Mouse (Mus musculus): ENCODE data around the gene Syt17. TPM values are rescaled to one million over a fixed set of nuclear protein-coding genes. Genes with fewer than 3 reads are reported as not detected.

Syt17 gene
- total and polyA plus RNA-seq, 3 experiments = not detected

DNA sequence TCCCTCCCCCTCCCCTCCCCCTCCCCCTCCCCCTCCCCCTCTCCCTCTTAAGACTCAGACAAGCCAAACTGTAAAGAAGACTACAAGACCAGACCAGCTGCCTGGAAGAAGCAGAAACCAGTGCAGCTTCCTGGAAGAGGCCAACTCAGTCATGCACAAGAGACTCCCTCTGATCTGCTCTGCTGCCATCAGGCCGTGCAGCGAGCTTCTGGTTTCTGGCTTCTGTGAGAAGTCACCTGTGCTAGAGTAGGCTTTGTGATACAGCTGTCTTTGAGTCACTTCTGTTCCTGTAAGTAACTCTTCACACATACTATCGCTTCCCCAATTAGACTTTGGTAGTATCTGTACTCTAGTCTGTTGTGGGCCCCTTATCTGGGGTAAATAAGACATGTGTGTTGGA is 68.0 kb downstream of the Syt17 start:
- H3K79me2 ChIP-seq (replicated peaks; ENCODE audit: control insufficient read depth, extremely low read depth, insufficient read depth, poor library complexity, severe bottlenecking) = no peaks in the 10 kb centered on the region
- no peak overlapping the region for H3K27ac ChIP-seq (ENCODE audit: insufficient read depth, low read depth)
- no peaks in the 10 kb centered on the region for H3K9me3 ChIP-seq (replicated peaks; ENCODE audit: low read length)
- H3K4me2 ChIP-seq (ENCODE audit: insufficient read depth, low read depth, poor library complexity, severe bottlenecking) = no peak overlapping the region
- no peaks in the 10 kb centered on the region for H3K27me3 ChIP-seq (replicated peaks)
- H3K36me3 ChIP-seq (replicated peaks in 1 of 2; ENCODE audit: control insufficient read depth in 1 of 2, insufficient read depth in 1 of 2, low read length in 1 of 2) = no peaks in the 10 kb centered on the region
- TF ChIP-seq CHD2 (IDR thresholded peaks at IDR 0.05; ENCODE audit: low read length) (no peak), ETS1 (conservative IDR thresholded peaks at IDR 0.05; ENCODE audit: low read depth, low read length) (peak; percentile 22; the same call in 1 of the 2 replicates), TBP (conservative IDR thresholded peaks at IDR 0.05; ENCODE audit: low read depth, low read length) (no peak), TCF12 (IDR thresholded peaks at IDR 0.05; ENCODE audit: low read depth, low read length) (no peak)
- peaks cover 0 to 26% of the 10 kb centered on the region in 2 experiments; a peak in 2 of 4 replicates for H3K4me1 ChIP-seq (ENCODE audit: control insufficient read depth in 1 of 2, insufficient read depth in 2 of 2)
- DNase-seq (ENCODE audit: extremely low read depth) = peak; percentile 50
- no peak overlapping the region for H3K9ac ChIP-seq (ENCODE audit: insufficient read depth, low read depth)
- dilution Hi-C loops (cut with MboI; ENCODE audit: extremely low pct_ligation_motif_present, extremely low pct_unique_long_range_greater_than_20kb, low sequenced_read_pairs) = no loop called here
- in situ Hi-C loops (cut with MboI; ENCODE audit: low pct_ligation_motif_present, low pct_unique_long_range_greater_than_20kb, low sequenced_read_pairs) = no loop called here
- no peak overlapping the region for H3K4me3 ChIP-seq (replicated peaks in 1 of 3; ENCODE audit: low read depth in 2 of 3, low read length in 2 of 3, poor library complexity in 1 of 3)

DNA sequence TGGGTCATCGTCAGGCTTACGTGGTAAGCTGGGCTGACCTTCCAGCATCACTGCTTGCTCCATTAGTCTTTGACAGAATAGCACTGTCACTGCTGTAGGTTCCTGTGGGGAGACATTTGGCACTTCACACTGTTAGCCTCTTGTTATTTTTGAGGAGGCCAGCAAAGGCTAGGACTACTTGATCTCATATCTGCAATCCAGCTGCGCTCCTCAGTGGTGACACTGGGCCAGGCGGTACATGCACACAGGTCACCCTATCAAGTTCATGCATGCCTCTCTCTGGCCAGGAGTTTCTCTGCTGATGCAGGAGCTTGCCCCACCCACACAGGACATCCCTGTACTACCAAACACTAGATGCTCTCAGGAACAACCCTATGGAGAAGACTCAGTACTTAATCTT is 71.4 kb downstream of the Syt17 start:
- Histone ChIP-seq H3K36me3 (replicated peaks in 1 of 2; ENCODE audit: control insufficient read depth in 1 of 2, insufficient read depth in 1 of 2, low read length in 1 of 2) (no peaks in the 10 kb centered on the region), H3K4me1 (ENCODE audit: control insufficient read depth in 1 of 2, insufficient read depth in 2 of 2) (peaks cover 0 to 20% of the 10 kb centered on the region in 2 experiments; a peak in 2 of 4 replicates), H3K27ac (ENCODE audit: insufficient read depth, low read depth) (no peak overlapping the region), H3K4me2 (ENCODE audit: insufficient read depth, low read depth, poor library complexity, severe bottlenecking) (no peak overlapping the region), H3K9me3 (replicated peaks; ENCODE audit: low read length) (no peaks in the 10 kb centered on the region), H3K27me3 (replicated peaks) (no peaks in the 10 kb centered on the region), H3K4me3 (replicated peaks in 1 of 3; ENCODE audit: low read depth in 2 of 3, low read length in 2 of 3, poor library complexity in 1 of 3) (no peak overlapping the region), H3K79me2 (replicated peaks; ENCODE audit: control insufficient read depth, extremely low read depth, insufficient read depth, poor library complexity, severe bottlenecking) (no peaks in the 10 kb centered on the region), H3K9ac (ENCODE audit: insufficient read depth, low read depth) (no peak overlapping the region)
- TF ChIP-seq BHLHE40 (IDR thresholded peaks at IDR 0.05; ENCODE audit: low read depth, low read length) = no peak
- no peak for TF ChIP-seq ZNF384 (IDR thresholded peaks at IDR 0.05; ENCODE audit: low read depth, low read length)
- no peak for TF ChIP-seq RCOR1 (conservative IDR thresholded peaks at IDR 0.05; ENCODE audit: low read depth, low read length)
- no peak for TF ChIP-seq MXI1 (IDR thresholded peaks at IDR 0.05; ENCODE audit: low read depth, low read length)
- no peak for TF ChIP-seq TCF12 (IDR thresholded peaks at IDR 0.05; ENCODE audit: low read depth, low read length)
- no peak for TF ChIP-seq CTCF (conservative IDR thresholded peaks at IDR 0.05 in 1 of 2, IDR thresholded peaks at IDR 0.05 in 1 of 2; ENCODE audit: low read depth in 2 of 2, low read length in 2 of 2)
- no peak for TF ChIP-seq JUND (conservative IDR thresholded peaks at IDR 0.05; ENCODE audit: low read depth, low read length)
- no peak for TF ChIP-seq CHD2 (IDR thresholded peaks at IDR 0.05; ENCODE audit: low read length)
- TF ChIP-seq SIN3A (IDR thresholded peaks at IDR 0.05; ENCODE audit: low read length) = no peak
- no peak for TF ChIP-seq PAX5 (IDR thresholded peaks at IDR 0.05; ENCODE audit: low read length)
- no peak for TF ChIP-seq TBP (conservative IDR thresholded peaks at IDR 0.05; ENCODE audit: low read depth, low read length)
- no peak for TF ChIP-seq GABPA (IDR thresholded peaks at IDR 0.05; ENCODE audit: insufficient replicate concordance, low read depth, low read length)
- TF ChIP-seq UBTF (IDR thresholded peaks at IDR 0.05; ENCODE audit: low read depth, low read length) = no peak
- TF ChIP-seq HCFC1 (IDR thresholded peaks at IDR 0.05; ENCODE audit: low read depth, low read length) = no peak
- in situ Hi-C loops (cut with MboI; ENCODE audit: low pct_ligation_motif_present, low pct_unique_long_range_greater_than_20kb, low sequenced_read_pairs) (no loop called here), dilution Hi-C loops (cut with MboI; ENCODE audit: extremely low pct_ligation_motif_present, extremely low pct_unique_long_range_greater_than_20kb, low sequenced_read_pairs) (no loop called here)
- no peak for DNase-seq (ENCODE audit: extremely low read depth)
